Mouse (Mus musculus) kidney, adult 8-10 months (tissue): Measurements from ENCODE around the gene Plxnd1.
A peak's percentile ranks its signal among the peaks of the same experiment; 100 is the strongest.

Experiments used
- DNase-seq, 2 experiments: peaks; one replicate each; pipeline ENCODE4 v3.0.0; 2022

Gene Plxnd1

DNA sequence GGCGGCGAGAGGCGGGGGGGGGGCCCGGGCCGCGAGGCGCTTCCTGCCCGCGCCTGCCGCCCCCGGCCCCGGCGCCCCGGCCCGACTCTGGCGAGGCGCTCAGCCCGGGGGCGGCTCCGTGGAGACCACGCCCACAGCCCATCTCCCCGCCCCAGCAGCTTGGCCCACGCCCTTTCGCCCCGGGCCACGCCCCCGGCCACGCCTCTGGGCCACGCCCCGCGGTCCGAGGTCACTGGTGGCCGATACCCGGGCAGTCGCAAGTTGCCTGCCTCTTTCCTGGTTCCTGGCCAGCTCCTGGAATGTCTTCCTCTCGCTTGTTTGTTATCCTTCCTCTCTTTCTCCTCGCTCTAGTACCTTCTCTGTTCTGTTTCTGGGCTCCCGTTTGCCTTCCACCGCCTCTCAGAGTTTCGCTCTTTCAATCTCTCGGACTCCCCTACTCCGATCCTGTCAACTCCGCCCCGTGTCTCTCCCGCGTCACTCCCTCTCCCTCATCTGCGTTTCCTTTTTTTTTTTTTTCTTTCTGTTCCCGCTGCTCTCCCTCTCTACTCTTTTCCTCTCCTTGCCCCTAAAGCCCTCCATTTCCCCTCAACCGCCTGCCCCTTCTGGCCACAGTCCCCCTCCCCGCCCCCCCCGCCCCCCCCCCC, at the start of gene Plxnd1:
TSS of gene Plxnd1 (minus strand) at position 129 of the 644 bp plus-strand sequence.
- DNase-seq = peak; percentile 91 to 95

- DNase-seq = no peak
These were observed 49.2 kb upstream of the Plxnd1 start for GRCm38 (mm10) chr6:116044039-116044438.

GRCm38 (mm10) chr6:116038222-116038621, 43.4 kb upstream of the Plxnd1 start:
- no peak for DNase-seq

DNA sequence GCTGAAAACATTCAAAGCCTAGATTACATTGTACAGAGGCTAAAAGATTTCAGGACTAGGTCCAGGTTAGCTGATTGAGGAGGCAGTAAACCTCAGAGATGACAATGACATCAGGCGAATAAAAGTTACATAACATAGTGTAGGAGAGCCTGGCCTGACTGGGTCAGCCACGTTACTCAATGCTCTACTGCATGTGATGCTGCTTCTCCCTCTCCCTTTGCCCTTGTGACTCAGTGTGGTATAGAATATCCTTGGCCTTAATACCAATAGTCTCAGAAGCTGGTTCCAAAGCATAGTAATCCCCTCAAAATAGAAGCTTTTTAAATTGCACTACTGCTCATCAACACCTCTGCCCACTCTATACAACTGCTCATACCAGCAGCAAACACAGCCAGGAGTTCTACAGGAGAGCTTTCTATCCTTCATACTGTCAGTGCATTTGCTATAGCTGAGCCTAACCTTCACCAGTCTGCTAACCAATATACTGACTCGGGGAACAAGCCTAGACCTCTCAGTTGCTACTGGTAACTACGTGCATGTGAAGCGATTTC, 42.6 kb upstream of the Plxnd1 start:
- DNase-seq = no peak

DNA sequence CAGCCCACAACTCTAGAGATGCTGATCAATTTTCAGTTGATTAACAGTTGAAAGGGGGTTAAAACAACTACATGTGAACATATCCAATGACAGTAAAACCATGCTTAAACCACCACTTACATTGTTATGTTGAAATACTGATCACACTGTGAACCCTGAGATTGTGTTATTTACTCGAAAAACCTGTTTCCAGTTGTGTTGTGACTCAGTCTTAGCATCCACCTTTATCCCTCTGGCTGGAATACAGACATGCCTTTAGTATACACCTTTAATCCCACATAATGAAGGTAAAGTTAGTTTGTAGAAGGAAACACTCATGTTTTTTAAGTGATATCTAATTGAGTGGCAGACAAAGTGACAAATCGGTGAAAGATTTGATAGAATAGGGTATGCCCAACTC, 41.8 kb upstream of the Plxnd1 start:
- no peak for DNase-seq

DNA sequence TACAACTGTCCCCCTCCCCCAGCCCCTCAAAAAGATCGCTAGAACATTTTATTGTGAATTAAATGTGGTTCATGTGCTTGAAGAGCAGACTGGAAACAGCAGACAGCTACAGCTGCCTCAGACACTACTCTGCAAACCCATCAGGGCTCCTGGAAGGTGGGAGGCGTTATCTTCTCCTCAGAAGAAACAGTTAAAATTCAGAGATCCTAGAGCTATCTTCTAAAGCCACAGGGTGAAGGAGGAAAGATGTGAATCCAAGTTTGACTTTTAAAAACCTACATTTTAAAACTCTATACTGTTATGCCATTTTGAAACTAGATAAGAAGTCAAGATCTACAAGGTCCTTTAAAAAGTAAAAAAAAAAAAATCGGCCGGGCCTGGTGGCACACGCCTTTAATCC, 36.2 kb upstream of the Plxnd1 start:
- DNase-seq = no peak

DNA sequence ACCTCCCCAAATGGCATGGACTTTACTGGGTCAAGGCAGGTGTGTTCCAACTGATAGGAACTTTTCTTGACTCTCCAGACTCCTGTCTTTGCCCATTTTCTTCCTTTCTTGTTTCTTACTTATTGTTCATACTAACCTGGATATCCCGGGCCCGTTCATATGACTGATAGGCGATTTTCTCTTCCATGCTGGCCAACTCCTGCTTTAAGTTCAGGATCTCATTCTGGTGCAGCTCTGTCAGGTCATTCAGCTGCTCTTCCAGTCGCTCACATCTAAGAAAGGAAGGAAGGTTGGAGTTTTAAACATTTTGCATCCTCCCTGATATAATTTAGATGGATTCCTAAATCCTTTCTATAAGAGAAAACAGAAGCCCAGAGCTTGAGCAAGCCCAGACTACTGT, 29.9 kb upstream of the Plxnd1 start:
- DNase-seq = no peak

DNA sequence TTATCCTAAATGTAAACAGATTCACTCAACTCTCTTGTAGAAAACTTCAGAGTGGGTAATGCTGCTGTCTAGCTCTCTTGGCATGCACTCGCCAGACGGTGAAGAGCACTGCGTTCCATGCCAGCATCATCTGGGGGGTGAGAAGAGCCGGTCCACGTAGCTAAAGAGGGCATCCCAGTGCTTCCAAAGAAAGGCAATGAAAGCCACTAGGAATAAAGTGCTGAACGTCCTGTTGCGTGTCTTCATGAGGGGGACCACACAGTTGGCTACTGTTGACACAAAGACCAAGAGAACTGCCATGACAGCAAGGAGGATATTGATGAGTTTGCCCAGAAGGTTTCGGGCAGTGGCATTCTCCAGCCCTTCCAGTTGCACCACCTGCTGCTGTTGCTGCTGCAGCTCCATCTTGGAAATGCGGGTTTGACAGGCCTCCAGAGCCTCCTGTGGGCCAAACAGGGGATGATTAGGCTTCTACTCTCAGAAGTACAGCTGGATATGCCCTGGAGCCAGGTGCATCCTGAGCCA, 27.2 kb upstream of the Plxnd1 start:
- DNase-seq = no peak

DNA sequence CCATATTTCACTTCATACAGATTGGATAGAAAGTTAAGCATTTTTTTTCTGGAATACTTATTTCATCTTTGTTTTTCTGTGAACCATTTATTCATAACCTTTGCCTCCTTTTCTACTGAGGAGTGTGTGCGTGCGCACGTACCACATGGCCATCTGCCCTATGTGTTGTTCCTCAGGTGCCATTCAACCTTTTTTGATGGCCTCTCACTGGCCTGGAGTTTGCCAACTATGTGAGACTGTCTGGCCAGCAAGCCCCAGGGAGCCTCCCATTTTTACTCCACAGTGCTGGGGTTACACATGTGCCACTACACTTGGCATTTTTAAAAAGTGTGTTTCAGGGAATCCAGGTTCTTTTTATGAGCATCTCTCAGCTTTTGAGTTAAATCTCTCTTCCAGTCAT, 21.1 kb upstream of the Plxnd1 start:
- no peak for DNase-seq

GRCm38 (mm10) chr6:116014111-116014510, 19.3 kb upstream of the Plxnd1 start:
- no peak for DNase-seq

DNA sequence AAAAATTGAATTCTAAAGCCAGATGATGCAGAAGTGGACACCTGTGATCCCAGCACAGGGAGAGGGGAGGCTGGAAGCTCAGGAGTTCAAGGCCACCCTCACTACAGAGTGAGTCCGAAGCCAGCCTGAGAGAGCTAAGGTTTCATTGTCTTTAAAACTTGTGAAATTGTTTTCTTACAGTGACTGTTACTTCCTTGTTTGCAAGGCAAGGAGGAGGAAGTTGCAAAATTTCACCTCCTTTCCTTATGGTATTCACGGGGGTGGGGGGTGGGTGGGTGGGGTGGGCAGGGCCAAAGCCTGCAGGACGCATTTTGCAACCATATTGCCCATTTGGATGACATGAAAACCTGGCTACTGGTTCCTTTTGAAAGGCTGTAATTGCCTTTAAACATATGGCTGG, 18.9 kb upstream of the Plxnd1 start:
- no peak for DNase-seq

DNA sequence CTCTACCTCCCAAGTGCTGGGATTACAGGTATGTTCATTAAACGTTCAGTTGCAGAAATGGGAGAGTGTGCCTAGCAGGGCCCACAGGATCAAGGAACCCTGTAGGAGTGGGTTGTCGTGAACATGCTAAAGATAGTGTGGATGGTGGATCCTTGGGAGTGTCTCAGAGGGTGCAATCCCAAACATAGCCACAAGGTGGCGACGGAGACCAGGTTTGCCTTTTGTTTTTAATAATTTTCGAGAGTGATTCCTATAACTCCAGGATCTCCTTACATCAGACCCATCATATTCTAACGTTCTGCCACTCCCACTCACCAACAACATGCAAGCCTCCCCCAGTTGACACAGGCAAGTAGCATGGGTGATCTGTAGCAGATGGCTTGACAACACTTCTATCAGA, 15.7 kb upstream of the Plxnd1 start:
- DNase-seq = peak in 1 of 2 experiments; percentile 89

GRCm38 (mm10) chr6:116009426-116009825, 14.6 kb upstream of the Plxnd1 start:
- DNase-seq = no peak

GRCm38 (mm10) chr6:116007561-116008173, 12.9 kb upstream of the Plxnd1 start:
- DNase-seq = peak in 1 of 2 experiments; percentile 69

DNA sequence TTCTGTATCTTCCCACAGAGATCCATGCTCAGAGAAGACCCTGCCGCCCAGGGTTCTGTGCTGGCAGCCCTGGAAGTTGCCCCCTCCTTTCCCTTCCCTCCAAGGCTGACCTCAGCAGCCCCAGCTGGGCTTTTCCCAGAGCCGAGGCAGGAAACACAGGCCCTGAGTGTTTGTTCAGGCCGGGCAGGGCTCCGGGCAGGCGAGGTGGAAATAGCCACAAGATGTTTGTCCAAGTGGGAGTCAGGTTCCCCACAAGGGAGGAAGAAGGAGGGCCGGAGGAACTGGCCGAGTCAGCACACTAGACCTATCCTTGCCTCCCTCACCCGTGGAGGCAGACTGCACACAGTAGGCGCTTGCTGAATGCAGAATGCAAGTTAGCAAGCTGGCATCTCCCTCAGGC, 11.9 kb upstream of the Plxnd1 start:
- DNase-seq = peak; percentile 62 to 74

DNA sequence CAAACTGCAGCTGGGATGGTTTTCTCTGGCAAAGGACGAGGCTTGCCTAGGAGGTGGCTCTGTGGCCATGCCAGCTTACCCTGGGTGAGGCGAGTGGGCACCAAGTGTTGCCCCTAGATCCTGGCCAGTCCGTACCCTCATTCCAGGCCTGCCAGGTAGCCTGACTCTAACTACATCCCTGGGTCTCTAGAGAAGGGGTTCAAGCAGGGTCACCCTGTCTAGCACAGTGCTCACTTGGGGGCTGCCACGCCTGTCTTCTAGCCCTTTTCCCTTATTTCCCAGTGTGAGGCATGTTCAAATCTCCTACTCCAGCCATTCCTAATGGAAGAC, 11.1 kb upstream of the Plxnd1 start:
- no peak for DNase-seq

GRCm38 (mm10) chr6:116005275-116005958, 10.6 kb upstream of the Plxnd1 start:
- DNase-seq = no peak

GRCm38 (mm10) chr6:116004716-116005115, 9.9 kb upstream of the Plxnd1 start:
- DNase-seq = no peak

GRCm38 (mm10) chr6:116004069-116004468, 9.3 kb upstream of the Plxnd1 start:
- DNase-seq = no peak

DNA sequence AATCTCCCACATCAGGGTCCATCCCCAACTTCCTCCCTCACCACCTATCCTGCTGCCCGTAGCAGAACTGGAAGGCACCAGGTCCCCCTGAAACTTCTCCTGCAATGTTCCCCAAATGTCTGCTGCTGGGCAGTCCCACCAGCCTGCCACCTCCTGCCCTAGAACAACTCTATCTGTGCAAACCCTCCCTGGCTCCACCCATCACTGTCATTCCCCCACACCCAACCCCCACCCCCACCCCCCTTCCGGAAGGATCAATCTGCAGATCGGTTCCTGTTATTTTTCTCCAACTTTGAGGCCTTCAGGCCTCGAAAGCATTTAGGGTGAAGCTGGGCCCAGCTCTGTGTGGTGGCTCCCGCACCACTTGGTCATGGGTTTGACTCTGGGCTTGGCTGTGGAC, 8.7 kb upstream of the Plxnd1 start:
- no peak for DNase-seq

- DNase-seq = no peak
These were observed 7.7 kb upstream of the Plxnd1 start for GRCm38 (mm10) chr6:116002311-116003104.

DNA sequence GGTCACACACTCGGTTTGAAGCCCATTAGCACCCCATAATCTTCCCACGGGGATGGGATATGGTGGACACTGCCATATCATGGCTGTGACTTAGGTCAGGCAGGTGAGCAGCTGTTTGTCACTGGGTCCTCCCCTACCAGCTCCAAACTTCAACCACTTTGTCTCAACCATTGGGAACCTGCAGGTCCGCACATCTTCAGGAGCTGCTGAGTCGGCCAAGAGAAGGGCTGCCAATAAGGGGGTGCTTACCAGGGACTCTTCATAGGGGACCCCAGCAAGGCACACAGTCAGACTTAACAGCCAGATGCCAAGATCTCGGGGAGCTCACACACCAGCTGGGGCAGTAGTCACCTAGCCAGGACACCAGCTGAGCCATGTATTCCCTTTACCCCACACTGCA, 6.0 kb upstream of the Plxnd1 start:
- no peak for DNase-seq

DNA sequence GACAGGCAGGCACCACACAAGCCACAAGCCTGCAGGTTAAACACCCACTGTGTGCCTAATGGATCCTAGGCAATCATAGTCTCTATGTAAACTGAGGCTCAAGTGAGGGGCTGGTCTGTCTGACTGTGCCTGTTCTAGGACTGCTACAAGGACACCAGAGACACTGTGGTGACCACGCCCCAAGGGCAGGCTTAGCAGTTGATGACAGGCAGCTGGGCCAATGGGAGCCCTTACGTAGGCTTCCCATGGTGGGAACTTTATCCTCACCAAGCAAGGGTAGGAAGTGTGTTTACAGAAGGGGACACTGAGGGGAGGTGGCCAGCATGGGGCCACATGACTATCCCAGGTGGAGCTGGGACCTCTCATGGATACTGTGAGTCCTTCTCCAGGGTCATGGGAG, 4.4 kb upstream of the Plxnd1 start:
- no peak for DNase-seq
